Mouse (Mus musculus): ENCODE results near the gene Ccdc34. TPM values are rescaled to one million over a fixed set of nuclear protein-coding genes. Genes with fewer than 3 reads are reported as not detected.

The Ccdc34 gene
- polyA plus RNA-seq, 1 experiment = 32.8 TPM

GRCm38 (mm10) chr2:110165003-110165402 lies 147.4 kb downstream of the Ccdc34 start:
- Histone ChIP-seq H3K4me1 (ENCODE audit: control insufficient read depth, insufficient read depth, low read length) (no peaks in the 10 kb centered on the region), H3K4me3 (replicated peaks; ENCODE audit: control insufficient read depth, low read depth, low read length) (no peak overlapping the region), H3K27ac (ENCODE audit: control insufficient read depth, insufficient read depth, low read depth, low read length, poor library complexity) (no peak overlapping the region)
- WGBS = 75% methylated on average over 4 of the region's 4 CpGs
- no peak for TF ChIP-seq POLR2A (IDR thresholded peaks at IDR 0.05; ENCODE audit: borderline replicate concordance, control insufficient read depth, low read depth, low read length)
- TF ChIP-seq CTCF (IDR thresholded peaks at IDR 0.05; ENCODE audit: control insufficient read depth, insufficient read depth, low read length) = no peak

GRCm38 (mm10) chr2:110167694-110168093 lies 150.1 kb downstream of the Ccdc34 start:
- WGBS = 65% methylated on average over 4 of the region's 4 CpGs
- TF ChIP-seq CTCF (IDR thresholded peaks at IDR 0.05; ENCODE audit: control insufficient read depth, insufficient read depth, low read length) = no peak
- TF ChIP-seq POLR2A (IDR thresholded peaks at IDR 0.05; ENCODE audit: borderline replicate concordance, control insufficient read depth, low read depth, low read length) = no peak
- no peak overlapping the region for H3K27ac ChIP-seq (ENCODE audit: control insufficient read depth, insufficient read depth, low read depth, low read length, poor library complexity)
- no peaks in the 10 kb centered on the region for H3K4me1 ChIP-seq (ENCODE audit: control insufficient read depth, insufficient read depth, low read length)
- H3K4me3 ChIP-seq (replicated peaks; ENCODE audit: control insufficient read depth, low read depth, low read length) = no peak overlapping the region

DNA sequence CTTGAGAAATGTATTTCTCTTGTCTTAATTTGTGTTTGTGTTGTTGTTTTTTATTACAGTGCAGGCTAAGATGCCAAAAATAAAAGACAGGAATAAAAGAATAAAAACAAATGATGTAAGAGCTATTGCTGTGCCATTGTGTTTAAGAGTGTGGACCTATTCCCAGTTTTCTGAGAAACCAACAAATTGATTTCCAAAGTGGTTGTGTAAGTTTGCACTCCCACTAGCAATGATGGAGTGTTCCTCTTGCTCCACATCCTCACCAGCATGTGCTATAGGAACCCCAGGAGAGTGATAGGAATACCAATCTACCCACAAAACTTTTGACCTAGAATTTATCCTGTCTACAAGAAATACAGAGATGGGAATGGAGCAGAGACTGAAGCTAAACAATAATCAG lies 150.7 kb downstream of the Ccdc34 start:
- no peaks in the 10 kb centered on the region for H3K4me1 ChIP-seq (ENCODE audit: control insufficient read depth, insufficient read depth, low read length)
- H3K4me3 ChIP-seq (replicated peaks; ENCODE audit: control insufficient read depth, low read depth, low read length) = no peak overlapping the region
- TF ChIP-seq POLR2A (IDR thresholded peaks at IDR 0.05; ENCODE audit: borderline replicate concordance, control insufficient read depth, low read depth, low read length) = no peak

GRCm38 (mm10) chr2:110172456-110172855 lies 154.8 kb downstream of the Ccdc34 start:
- no peak for TF ChIP-seq POLR2A (IDR thresholded peaks at IDR 0.05; ENCODE audit: borderline replicate concordance, control insufficient read depth, low read depth, low read length)
- TF ChIP-seq CTCF (IDR thresholded peaks at IDR 0.05; ENCODE audit: control insufficient read depth, insufficient read depth, low read length) = no peak
- 54% methylated on average over 7 of the region's 7 CpGs for WGBS
- Histone ChIP-seq H3K27ac (ENCODE audit: control insufficient read depth, insufficient read depth, low read depth, low read length, poor library complexity) (no peak overlapping the region), H3K4me3 (replicated peaks; ENCODE audit: control insufficient read depth, low read depth, low read length) (no peak overlapping the region), H3K4me1 (ENCODE audit: control insufficient read depth, insufficient read depth, low read length) (no peaks in the 10 kb centered on the region)

More for the DNA sequence above, 150.7 kb downstream of the Ccdc34 start:
- H3K27ac ChIP-seq (ENCODE audit: control insufficient read depth, insufficient read depth, low read depth, low read length, poor library complexity) = no peak overlapping the region

DNA sequence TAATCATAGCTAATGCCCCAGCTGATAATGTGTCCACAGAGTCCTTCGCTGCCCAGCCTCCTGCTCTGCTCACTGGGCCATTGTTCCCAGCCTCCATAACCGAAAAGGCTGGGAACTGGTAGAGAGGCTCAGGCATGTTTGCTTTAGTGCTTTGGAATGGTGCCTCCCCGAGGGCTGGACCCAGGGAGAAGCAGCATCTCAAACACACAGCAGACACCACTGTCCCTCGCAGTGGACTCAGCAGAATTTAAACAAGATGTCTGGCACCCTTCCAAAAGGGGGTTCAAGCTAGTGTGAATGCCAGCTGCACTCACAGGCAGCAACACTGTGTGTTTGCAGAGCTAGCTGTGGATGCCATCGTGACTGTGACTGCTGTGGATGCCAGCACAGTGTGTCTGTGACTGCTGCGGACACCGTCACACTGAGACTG lies 156.2 kb downstream of the Ccdc34 start:
- no peak overlapping the region for H3K4me3 ChIP-seq (replicated peaks; ENCODE audit: control insufficient read depth, low read depth, low read length)
- no peak overlapping the region for H3K27ac ChIP-seq (ENCODE audit: control insufficient read depth, insufficient read depth, low read depth, low read length, poor library complexity)
- TF ChIP-seq POLR2A (IDR thresholded peaks at IDR 0.05; ENCODE audit: borderline replicate concordance, control insufficient read depth, low read depth, low read length) (no peak), CTCF (IDR thresholded peaks at IDR 0.05; ENCODE audit: control insufficient read depth, insufficient read depth, low read length) (no peak)

DNA sequence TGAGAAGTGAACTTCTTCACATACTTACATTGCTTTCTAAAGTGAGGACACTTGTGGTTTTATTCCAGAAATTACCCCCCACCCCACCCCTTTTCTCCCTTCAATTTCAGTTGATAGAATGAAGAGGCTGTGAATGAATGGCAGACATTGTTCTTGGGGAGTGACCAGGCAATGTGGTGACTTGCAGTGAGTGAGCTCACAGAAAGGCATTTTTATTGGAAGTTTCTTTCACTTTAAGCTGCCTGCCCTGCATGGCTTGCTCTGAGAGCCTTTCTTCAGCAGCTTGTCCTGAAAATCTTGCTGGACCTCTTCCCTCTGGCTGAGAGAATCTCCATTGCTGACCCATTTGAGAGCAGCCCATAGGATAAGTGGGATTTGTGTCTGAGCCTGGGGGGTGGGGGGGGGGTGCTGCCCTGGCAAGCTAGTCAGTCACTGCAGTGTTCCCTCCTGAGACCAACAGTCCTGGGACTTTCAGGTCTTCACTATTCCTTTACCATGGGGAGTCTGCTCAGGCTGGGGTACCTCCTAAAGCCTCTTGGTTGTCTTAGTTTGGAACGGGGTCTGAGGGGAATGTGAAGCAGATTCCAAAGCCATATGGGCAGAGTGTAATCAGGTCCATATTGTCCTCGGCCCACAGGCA lies 159.3 kb downstream of the Ccdc34 start:
- TF ChIP-seq CTCF (IDR thresholded peaks at IDR 0.05; ENCODE audit: control insufficient read depth, insufficient read depth, low read length) (no peak), POLR2A (IDR thresholded peaks at IDR 0.05; ENCODE audit: borderline replicate concordance, control insufficient read depth, low read depth, low read length) (no peak)
- WGBS = 55% methylated on average over 2 of the region's 2 CpGs

More for the DNA sequence above, 156.2 kb downstream of the Ccdc34 start:
- 76% methylated on average over 7 of the region's 7 CpGs for WGBS
- no peaks in the 10 kb centered on the region for H3K4me1 ChIP-seq (ENCODE audit: control insufficient read depth, insufficient read depth, low read length)

GRCm38 (mm10) chr2:110177406-110177805 lies 159.8 kb downstream of the Ccdc34 start:
- WGBS = 26% methylated on average over 2 of the region's 2 CpGs
- H3K27ac ChIP-seq (ENCODE audit: control insufficient read depth, insufficient read depth, low read depth, low read length, poor library complexity) = no peak overlapping the region
- TF ChIP-seq CTCF (IDR thresholded peaks at IDR 0.05; ENCODE audit: control insufficient read depth, insufficient read depth, low read length) (no peak), POLR2A (IDR thresholded peaks at IDR 0.05; ENCODE audit: borderline replicate concordance, control insufficient read depth, low read depth, low read length) (no peak)

More for the DNA sequence above, 159.3 kb downstream of the Ccdc34 start:
- H3K4me3 ChIP-seq (replicated peaks; ENCODE audit: control insufficient read depth, low read depth, low read length) = no peak overlapping the region
- no peaks in the 10 kb centered on the region for H3K4me1 ChIP-seq (ENCODE audit: control insufficient read depth, insufficient read depth, low read length)
- H3K27ac ChIP-seq (ENCODE audit: control insufficient read depth, insufficient read depth, low read depth, low read length, poor library complexity) = no peak overlapping the region

DNA sequence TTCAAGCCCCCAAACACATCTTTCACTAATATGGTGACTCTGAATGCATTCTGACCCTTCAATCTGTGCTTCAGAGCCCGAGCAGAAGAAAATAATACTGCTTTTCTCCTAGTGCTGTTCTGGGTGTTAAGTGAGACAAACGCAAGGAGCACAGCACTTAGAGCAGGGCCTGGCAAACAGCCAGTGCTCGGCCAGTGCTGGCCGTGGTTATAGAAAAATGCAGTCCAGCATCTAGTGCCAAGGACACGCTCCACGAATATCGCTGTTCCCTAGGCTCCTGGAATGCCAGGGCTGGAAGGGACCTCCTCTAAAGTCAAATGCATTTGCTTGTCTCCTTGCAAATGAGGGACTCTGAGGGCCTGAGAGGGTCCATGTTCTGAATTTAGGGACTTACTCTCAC lies 160.3 kb downstream of the Ccdc34 start:
- 72% methylated on average over 7 of the region's 7 CpGs for WGBS
- no peak overlapping the region for H3K4me3 ChIP-seq (replicated peaks; ENCODE audit: control insufficient read depth, low read depth, low read length)
- H3K4me1 ChIP-seq (ENCODE audit: control insufficient read depth, insufficient read depth, low read length) = no peaks in the 10 kb centered on the region
- no peak for TF ChIP-seq POLR2A (IDR thresholded peaks at IDR 0.05; ENCODE audit: borderline replicate concordance, control insufficient read depth, low read depth, low read length)
- TF ChIP-seq CTCF (IDR thresholded peaks at IDR 0.05; ENCODE audit: control insufficient read depth, insufficient read depth, low read length) = no peak
- H3K27ac ChIP-seq (ENCODE audit: control insufficient read depth, insufficient read depth, low read depth, low read length, poor library complexity) = no peak overlapping the region

More at GRCm38 (mm10) chr2:110177406-110177805, 159.8 kb downstream of the Ccdc34 start:
- Histone ChIP-seq H3K4me3 (replicated peaks; ENCODE audit: control insufficient read depth, low read depth, low read length) (no peak overlapping the region), H3K4me1 (ENCODE audit: control insufficient read depth, insufficient read depth, low read length) (no peaks in the 10 kb centered on the region)

Measured in bone marrow, adult 2 months (tissue).